Comparison of ENCODE assay signal across 9 mouse cellular contexts in genomic region chr9:37349050-37349449, GRCm38 (mm10). TPM values are rescaled to one million over a fixed set of nuclear protein-coding genes. Genes with fewer than 3 reads are reported as not detected.
DNase-seq lines count a peak whose midpoint lies in the region; ATAC-seq lines count a peak whose summit lies in the region.
"Had no signal": no experiment of that assay in that cellular context is flagged by ENCODE, and none has a peak within 500 bp of the region (broad histone marks: within the 10 kb centered on the region; RNA-seq: fewer than 3 reads in every experiment).

No protein-coding gene starts in this region.

- H3K4me2 ChIP-seq in liver, embryonic 13.5 days = peak overlapping the region; percentile 90

- 78% methylated on average over 3 of the region's 3 CpGs for WGBS in liver, embryonic 13.5 days (ENCODE audit: insufficient replicate concordance)

- H3K36me3 ChIP-seq in erythroblast, embryonic 14.5 days (ENCODE audit: control insufficient read depth) = peaks cover 8% of the 10 kb centered on the region
- no peaks in the 10 kb centered on the region; the same call in 1 of the 2 replicates for H3K36me3 ChIP-seq in liver, embryonic 13.5 days

- H3K27me3 ChIP-seq in erythroblast, embryonic 14.5 days (ENCODE audit: control insufficient read depth) = no peaks in the 10 kb centered on the region; the same call in 1 of the 2 replicates
- no peaks in the 10 kb centered on the region for H3K27me3 ChIP-seq in liver, embryonic 13.5 days

- peak overlapping the region; percentile 97; the same call in 1 of the 2 replicates for H3K27ac ChIP-seq in liver, embryonic 13.5 days

- H3K4me1 ChIP-seq in erythroblast, embryonic 14.5 days (ENCODE audit: control insufficient read depth) = peaks cover 14% of the 10 kb centered on the region
- H3K4me1 ChIP-seq in liver, embryonic 13.5 days (replicated peaks) = peaks cover 16% of the 10 kb centered on the region

- no peak for ATAC-seq in erythroblast, adult 5-6 weeks (replicated peaks; ENCODE audit: low FRiP score, poor library complexity, severe bottlenecking)
- ATAC-seq in liver, embryonic 13.5 days (ENCODE audit: low read depth) = no peak

- peak overlapping the region; percentile 96 for H3K9ac ChIP-seq in liver, embryonic 13.5 days

- H3K4me3 ChIP-seq in erythroblast, embryonic 14.5 days (replicated peaks) = peak overlapping the region; percentile 93
- H3K4me3 ChIP-seq in liver, embryonic 13.5 days (replicated peaks) = peak overlapping the region; percentile 90

- H3K9me3 ChIP-seq in erythroblast, embryonic 14.5 days (ENCODE audit: control insufficient read depth, low read length) = no peaks in the 10 kb centered on the region
- H3K9me3 ChIP-seq in liver, embryonic 13.5 days (replicated peaks) = no peaks in the 10 kb centered on the region

- DNase-seq in thymus, postnatal 4 days = peak; percentile 17
- no peak for DNase-seq in thymus, postnatal 25 days
- no peak for DNase-seq in liver, embryonic 13.5 days
- no peak for DNase-seq in spleen, postnatal 14 days (ENCODE audit: low spot score in 2 of 2)
- DNase-seq in adrenal gland, postnatal 4 days (ENCODE audit: low spot score in 2 of 2) = no peak
- no peak for DNase-seq in MN1 (ENCODE audit: low spot score)
- DNase-seq: lung, adult 18-20 months had no signal

RNA-seq across cellular contexts. Expression of gene Ccdc15, which starts 0.8 kb away (rescaled TPM):
- 0.13 and 0.28 TPM in 2 replicates for polyA plus RNA-seq in erythroblast, embryonic 14.5 days (2012)
- total RNA-seq in erythroblast, adult 5-6 weeks (2015; ENCODE audit: low replicate concordance) = 0.96 and 8.2 TPM in 2 replicates
- 2.6 and 4.6 TPM in 2 replicates for total RNA-seq in erythroblast, adult 5-6 weeks (2017; ENCODE audit: low replicate concordance)
- 5.2 and 6.2 TPM in 2 replicates for polyA plus RNA-seq in liver, embryonic 13.5 days (2015; fragmentation: Nextera tagmentation; extraction: Ambion mirVana)
- 1 to 10 TPM; 6.0 TPM for total RNA-seq in adrenal gland, postnatal 4 days (2021)

RNA-seq across cellular contexts. Expression of gene Hepacam, which starts 18.1 kb away (rescaled TPM):
- polyA plus RNA-seq in erythroblast, embryonic 14.5 days (2012) = not detected in 2 replicates
- total RNA-seq in erythroblast, adult 5-6 weeks (2015; ENCODE audit: low replicate concordance) = not detected in 2 replicates
- not detected in 2 replicates for total RNA-seq in erythroblast, adult 5-6 weeks (2017; ENCODE audit: low replicate concordance)
- 0.06 TPM in 1 of 2 replicates, not detected in the other for polyA plus RNA-seq in liver, embryonic 13.5 days (2015; fragmentation: Nextera tagmentation; extraction: Ambion mirVana)
- under 1 TPM; 0.31 to 0.45 TPM for total RNA-seq in adrenal gland, postnatal 4 days (2021)

RNA-seq across cellular contexts. Expression of gene Robo4, which starts 52.6 kb away (rescaled TPM):
- polyA plus RNA-seq in erythroblast, embryonic 14.5 days (2012) = 0.02 and 0.23 TPM in 2 replicates
- not detected in 2 replicates for total RNA-seq in erythroblast, adult 5-6 weeks (2015; ENCODE audit: low replicate concordance)
- not detected in 2 replicates for total RNA-seq in erythroblast, adult 5-6 weeks (2017; ENCODE audit: low replicate concordance)
- 2.0 and 2.5 TPM in 2 replicates for polyA plus RNA-seq in liver, embryonic 13.5 days (2015; fragmentation: Nextera tagmentation; extraction: Ambion mirVana)
- 10 to 100 TPM; 31.3 to 32.9 TPM for total RNA-seq in adrenal gland, postnatal 4 days (2021)

Comparison
In these comparisons a context has a peak if more than half of its experiments do, and no peak if none do; other contexts are left out.
1. RNA of gene Robo4, which starts 52.6 kb away (total RNA-seq): 31.3 to 32.9 TPM in adrenal gland, postnatal 4 days; not detected in erythroblast, adult 5-6 weeks; every median in the first group is over 10 times any median in the second.